Mouse (Mus musculus): ENCODE measurements around the gene Gtf2f2.

Gtf2f2 gene

GRCm38 (mm10) chr14:75863549-75864409 is 146.9 kb downstream of the Gtf2f2 start:
- peak; percentile 74 for DNase-seq (ENCODE audit: low spot score)

GRCm38 (mm10) chr14:75862701-75863100 is 148.0 kb downstream of the Gtf2f2 start:
- DNase-seq (ENCODE audit: low spot score), result no peak

- DNase-seq (ENCODE audit: low spot score), result no peak
Measured at GRCm38 (mm10) chr14:75859619-75860018, 151.0 kb downstream of the Gtf2f2 start.

- no peak for DNase-seq (ENCODE audit: low spot score)
Measured at GRCm38 (mm10) chr14:75858181-75858580, 152.5 kb downstream of the Gtf2f2 start.

- DNase-seq (ENCODE audit: low spot score), result no peak
Measured at GRCm38 (mm10) chr14:75855263-75855992, 155.2 kb downstream of the Gtf2f2 start.

GRCm38 (mm10) chr14:75852016-75852415 is 158.6 kb downstream of the Gtf2f2 start:
- DNase-seq (ENCODE audit: low spot score), result no peak

- no peak for DNase-seq (ENCODE audit: low spot score)
Measured at GRCm38 (mm10) chr14:75850819-75851218, 159.8 kb downstream of the Gtf2f2 start.

GRCm38 (mm10) chr14:75849842-75850568 is 160.7 kb downstream of the Gtf2f2 start:
- DNase-seq (ENCODE audit: low spot score), result no peak

GRCm38 (mm10) chr14:75849236-75849635 is 161.4 kb downstream of the Gtf2f2 start:
- no peak for DNase-seq (ENCODE audit: low spot score)

GRCm38 (mm10) chr14:75848482-75848881 is 162.2 kb downstream of the Gtf2f2 start:
- DNase-seq (ENCODE audit: low spot score), result no peak

- DNase-seq (ENCODE audit: low spot score), result no peak
Measured at GRCm38 (mm10) chr14:75847669-75848068, 163.0 kb downstream of the Gtf2f2 start.
